Mouse (Mus musculus): ENCODE results near the gene Olfr401. TPM values are rescaled to one million over a fixed set of nuclear protein-coding genes. Genes with fewer than 3 reads are reported as not detected.
"Not testable (repeated sequence)": the region's sequence is repeated elsewhere in the genome, so short reads cannot be mapped to it uniquely, and the experiment has no call there.

Gene Olfr401
- total RNA-seq (2021), result not detected

DNA sequence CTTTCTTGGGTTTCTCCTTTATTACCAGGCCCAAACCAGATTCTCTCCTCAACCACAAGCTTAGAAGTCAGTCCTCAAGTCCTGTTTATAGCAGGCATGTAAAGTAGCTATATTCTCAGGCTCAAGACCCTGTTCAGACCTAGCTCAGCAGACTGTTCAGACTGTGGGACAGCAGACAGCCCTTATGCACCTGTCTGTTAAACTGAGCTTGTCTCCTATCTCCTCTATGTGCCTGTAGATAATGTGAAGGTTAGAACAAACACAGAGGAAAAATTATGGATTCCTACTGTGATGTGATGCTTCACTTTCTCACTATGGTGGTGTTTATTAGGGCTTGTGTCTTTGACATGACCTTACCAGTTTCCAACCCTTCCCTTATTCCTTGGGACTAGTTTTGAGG lies at the start of gene Olfr401:
Gene Olfr401 (plus strand): TSS at position 301 of the 400 bp plus-strand sequence.
- DNase-seq, result no peak

DNA sequence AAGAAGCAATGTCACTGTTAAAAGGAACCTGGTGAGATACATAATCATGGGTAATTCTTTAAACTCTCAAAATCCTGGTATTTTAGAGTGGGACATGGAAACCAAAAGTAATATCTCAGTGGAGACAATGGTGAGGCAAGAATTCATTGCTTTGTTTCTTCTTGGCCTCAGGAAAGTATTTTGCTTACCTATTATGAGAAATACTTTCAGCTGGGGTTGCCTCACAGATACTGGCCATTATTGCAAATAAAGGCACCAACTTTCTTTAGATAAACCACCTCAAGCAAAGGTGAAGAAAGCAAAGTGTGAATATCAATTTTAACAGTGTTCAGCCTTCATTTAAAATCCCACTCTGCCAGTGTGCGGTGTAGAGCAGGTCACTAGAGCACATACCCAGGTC lies 43.9 kb upstream of the Olfr401 start, which contains the start of gene Zfp616:
Gene Zfp616 (plus strand): TSS at position 301 of the 400 bp plus-strand sequence.
- no peak for DNase-seq

DNA sequence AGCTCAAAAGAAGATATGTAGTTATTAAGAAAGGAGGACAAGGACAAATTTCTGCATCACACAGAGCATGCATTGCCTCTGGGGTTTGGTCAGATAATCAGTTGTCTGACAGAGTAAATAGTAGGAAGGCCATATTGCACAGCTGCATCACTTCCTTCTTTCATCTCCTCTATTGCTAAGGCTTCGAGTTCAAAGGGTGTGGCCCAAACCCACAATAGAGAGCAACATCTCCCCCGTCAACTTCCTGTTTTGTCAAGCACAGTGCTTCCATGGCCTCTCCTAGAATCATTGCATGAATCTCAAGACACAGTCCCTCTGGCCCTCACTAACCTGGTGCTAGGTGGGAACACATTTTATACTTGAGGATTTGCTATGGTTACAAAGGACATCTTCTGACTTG lies 12.8 kb upstream of the Olfr401 start:
- DNase-seq, result no peak

DNA sequence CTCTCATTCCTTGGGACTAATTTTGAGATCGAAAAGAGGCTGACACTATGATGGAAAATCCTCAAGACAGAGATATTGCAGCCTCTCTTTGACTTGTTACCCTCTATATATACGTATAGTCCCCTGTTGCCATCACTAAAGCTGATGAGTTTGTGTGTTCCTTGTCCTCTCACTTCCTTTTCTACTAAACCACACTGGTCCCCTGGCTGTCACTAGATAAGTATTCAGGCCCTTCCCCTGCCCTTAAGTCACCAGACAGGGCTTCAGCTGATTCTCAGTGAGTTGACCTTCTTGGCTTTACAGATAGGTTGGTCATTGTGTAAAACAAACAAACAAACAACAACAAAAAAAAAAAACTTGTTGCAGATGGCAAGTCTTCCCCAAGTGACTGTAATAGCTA lies 12.0 kb upstream of the Olfr401 start:
- no peak for DNase-seq

DNA sequence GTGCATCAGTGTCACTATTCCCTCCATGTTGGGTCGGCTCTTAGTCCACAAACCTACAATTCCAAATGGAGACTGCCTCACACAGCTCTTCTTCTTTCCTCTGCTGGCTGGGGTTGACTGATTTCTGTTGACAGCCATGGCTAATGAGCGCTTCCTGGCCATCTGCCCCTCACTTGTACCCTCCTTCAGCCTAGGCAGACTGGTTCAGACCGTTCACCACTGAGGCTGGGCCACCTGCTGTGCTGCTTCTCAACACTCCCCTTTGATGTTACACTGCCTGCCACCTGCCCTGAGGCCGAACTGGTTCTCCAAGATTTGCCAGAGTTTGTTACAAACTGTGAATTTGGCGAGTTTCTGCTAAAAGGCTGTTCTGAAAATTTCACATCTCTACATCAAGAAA lies 8.4 kb upstream of the Olfr401 start:
- DNase-seq, result no peak

DNA sequence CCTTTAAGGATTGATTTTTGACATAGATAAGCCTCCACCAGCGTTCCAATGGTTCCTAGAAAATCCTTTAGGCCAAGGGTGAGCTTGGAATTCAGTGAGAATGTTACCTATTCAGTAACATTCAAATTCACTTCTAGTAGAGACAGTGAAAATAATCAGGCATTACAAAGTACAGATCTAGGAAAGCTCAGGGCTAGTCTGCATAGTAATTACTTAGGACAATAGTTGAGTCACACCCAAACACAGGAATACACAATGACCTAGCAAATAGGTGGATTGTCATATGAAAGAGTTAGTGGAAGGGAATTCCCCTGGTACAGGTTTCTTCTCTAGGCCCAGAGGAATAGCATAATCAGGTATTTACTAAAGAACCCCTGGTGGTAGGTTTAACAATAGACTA lies 26.5 kb downstream of the Olfr401 start:
- not testable (repeated sequence) for DNase-seq

DNA sequence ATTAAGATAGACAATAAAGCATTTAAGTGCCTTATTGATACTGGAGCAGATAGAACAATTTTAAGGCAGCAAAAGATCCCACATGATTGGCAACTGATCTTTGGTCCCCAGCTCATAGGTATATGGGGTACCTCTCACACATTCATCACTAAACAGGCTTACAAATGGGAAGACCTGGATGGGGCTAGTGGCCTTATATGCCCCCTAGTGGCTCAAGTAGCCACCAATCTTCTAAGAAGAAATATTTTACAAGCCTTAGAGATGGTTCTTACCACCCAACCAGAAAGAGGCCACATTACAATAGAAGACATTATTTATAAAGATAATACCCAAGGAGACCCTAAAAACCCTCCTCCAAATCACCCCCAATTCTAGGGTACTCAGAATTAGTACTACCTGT lies 32.4 kb downstream of the Olfr401 start:
- DNase-seq, result no peak

DNA sequence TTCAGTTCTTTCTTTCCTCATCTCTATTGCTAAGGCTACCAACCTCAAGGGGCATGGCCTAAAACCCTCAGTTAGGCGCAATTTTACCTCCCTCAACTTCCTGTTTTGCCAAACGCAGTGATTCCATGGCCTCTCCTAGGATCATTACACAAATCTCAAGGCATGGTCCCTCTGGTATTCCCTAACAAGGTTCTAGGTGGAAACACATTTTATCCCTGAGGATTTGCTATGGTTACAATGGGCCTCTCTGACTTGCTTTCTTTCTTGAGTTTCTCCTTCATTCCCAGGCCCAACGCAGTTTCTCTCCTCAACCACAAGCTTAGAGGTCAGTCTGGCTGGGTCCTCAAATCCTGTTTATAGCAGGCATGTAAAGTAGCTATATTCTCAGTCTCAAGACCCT lies 39.7 kb downstream of the Olfr401 start, which contains the start of gene Olfr402:
Gene Olfr402 (plus strand): TSS at position 301 of the 400 bp plus-strand sequence.
- no peak for DNase-seq

DNA sequence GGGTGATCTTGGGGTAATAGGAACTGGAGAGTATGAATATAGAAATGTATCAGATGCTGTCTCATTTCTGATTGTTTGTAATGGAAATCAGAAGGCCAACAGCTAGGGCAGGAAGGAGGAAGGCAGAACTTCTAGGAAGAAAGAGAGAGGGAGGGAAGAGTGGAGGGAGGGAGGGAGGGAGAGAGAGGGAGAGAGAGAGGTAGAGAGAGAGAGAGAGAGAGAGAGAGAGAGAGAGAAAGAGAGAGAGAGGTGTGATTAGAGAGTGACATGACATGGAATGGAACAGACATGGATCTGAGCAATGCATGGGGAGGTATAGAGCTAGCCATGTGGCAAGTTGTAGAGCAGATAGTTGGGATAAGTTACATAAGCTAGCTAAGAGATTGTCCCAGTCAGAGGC lies 55.3 kb downstream of the Olfr401 start:
- no peak for DNase-seq

Other genes with a start within 250 kb of the Olfr401 start
- gene Olfr394, start 222.9 kb upstream of the Olfr401 start, total RNA-seq (2021), result not detected
- gene Olfr395, start 204.4 kb upstream of the Olfr401 start, total RNA-seq (2021), result not detected
- not detected for gene Olfr23, start 177.0 kb upstream of the Olfr401 start, total RNA-seq (2021)
- gene Olfr397, start 152.9 kb upstream of the Olfr401 start, total RNA-seq (2021), result not detected
- gene Olfr398, start 123.3 kb upstream of the Olfr401 start, total RNA-seq (2021), result not detected
- gene Olfr139, start 57.2 kb upstream of the Olfr401 start, total RNA-seq (2021), result not detected
- not detected for gene Olfr399, start 57.1 kb upstream of the Olfr401 start, total RNA-seq (2021)
- not detected for gene Zfp616, start 43.8 kb upstream of the Olfr401 start, total RNA-seq (2021)
- gene Olfr402, start 39.8 kb downstream of the Olfr401 start, total RNA-seq (2021), result not detected
- not detected for gene Olfr403, start 72.5 kb downstream of the Olfr401 start, total RNA-seq (2021)
- not detected for gene Olfr43, start 97.7 kb downstream of the Olfr401 start, total RNA-seq (2021)
- gene Olfr406, start 146.1 kb downstream of the Olfr401 start, total RNA-seq (2021), result not detected
- not detected for gene Olfr59, start 170.0 kb downstream of the Olfr401 start, total RNA-seq (2021)
- not detected for gene Olfr410, start 224.3 kb downstream of the Olfr401 start, total RNA-seq (2021)
- gene Olfr411, start 238.9 kb downstream of the Olfr401 start, total RNA-seq (2021), result not detected
- not detected for gene Olfr412, start 248.4 kb downstream of the Olfr401 start, total RNA-seq (2021)